Mouse (Mus musculus): Measurements from ENCODE around the gene Enc1. TPM values are rescaled to one million over a fixed set of nuclear protein-coding genes. Genes with fewer than 3 reads are reported as not detected.

The Enc1 gene
- total RNA-seq, 2 experiments from 2014 or later: 6.2 to 10.6 TPM

DNA sequence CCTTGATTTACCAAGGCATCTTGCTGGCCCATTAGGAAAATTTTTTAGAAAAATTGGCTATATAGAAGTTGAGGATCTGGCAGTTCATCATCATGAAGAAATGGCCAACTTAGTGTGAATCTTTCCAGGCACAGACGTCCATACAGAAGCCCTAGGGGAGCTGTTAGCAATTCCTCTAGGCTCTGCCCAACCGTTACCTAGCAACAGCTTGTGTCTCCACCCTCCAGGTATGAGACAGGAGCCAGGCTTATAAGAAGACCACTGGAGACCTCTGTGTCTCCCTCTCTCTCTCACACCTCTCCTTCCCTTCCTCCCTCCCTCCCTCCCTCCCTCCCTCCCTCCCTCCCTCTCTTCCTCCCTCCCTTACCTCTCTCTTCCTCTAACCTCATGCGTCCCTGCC lies 49.8 kb downstream of the Enc1 start:
- DNase-seq (ENCODE audit: low spot score in 2 of 2): no peak

DNA sequence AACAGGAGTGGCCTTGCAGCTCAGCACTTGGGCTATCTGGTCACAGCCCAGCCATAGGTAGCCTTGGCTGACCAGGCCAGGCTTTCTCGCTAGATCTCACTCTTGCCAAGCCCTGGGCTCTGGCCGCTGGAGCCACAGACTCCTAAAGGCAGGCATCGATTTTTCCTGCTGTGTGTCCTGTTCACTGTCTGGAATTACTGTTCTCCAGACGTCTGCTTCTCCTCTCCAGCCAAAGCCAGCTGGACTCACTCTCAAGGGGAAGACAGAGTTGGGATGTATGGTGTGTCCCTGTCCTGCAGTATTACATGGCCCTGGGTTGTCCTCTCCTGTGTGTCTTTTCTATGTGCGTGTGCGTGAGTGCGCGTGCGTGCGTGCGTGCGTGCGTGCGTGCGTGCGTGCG lies 50.4 kb downstream of the Enc1 start:
- DNase-seq (ENCODE audit: low spot score in 2 of 2): no peak

DNA sequence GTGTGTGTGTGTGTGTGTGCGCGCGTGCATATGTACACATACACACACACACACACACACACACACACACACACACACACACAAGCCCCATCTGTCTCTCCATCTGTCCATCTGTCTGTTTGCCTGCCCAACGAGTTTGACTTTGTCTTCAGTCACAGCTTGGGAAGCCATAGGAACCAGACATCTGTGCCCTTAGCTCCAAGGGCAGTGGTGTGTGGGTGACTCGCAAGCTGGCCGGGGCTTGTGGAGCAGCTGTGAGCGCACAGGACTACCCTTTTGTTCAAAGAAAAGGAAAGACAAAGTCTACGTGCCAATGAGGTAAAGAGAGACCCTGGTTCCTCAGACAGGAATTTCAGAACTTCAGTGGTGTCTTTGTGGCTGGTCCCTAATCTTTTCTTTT lies 51.1 kb downstream of the Enc1 start:
- DNase-seq (ENCODE audit: low spot score in 2 of 2): no peak

DNA sequence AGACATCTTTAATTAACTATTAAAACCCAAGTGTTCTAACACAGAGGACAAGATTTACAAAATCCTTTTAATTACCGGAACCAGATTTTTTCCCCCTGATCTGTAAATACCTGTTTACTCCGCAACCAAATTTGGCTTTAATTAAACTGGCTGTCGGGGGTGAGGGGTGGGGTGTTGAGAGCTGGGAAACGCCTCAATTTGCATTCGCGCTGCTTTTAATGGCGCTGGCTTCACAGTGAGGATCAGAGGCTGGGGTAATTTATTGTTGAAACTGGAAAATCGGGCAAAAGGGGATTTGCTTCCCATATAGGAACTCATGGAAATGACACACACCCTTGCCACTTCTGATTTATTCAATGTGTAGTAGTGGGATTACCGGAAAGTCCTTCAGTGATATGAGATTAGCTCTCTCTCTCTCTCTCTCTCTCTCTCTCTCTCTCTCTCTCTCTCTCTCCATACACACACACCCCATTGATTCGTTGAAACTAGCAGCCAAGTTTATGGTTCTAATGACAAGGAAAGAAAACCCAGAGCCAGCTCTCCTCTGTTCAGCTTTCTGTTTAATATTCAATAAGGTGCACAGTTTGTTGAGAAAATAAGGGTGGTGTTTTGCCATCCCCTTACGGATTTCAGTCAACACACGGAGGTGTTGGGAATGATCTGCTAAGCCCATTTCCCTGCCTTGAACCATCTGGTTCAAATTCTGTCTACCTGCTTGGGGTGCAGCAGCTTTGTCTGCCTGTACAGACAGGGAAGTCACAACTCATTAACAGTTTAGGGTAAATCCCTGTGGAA lies 51.7 kb downstream of the Enc1 start:
- no peak for DNase-seq (ENCODE audit: low spot score in 2 of 2)

DNA sequence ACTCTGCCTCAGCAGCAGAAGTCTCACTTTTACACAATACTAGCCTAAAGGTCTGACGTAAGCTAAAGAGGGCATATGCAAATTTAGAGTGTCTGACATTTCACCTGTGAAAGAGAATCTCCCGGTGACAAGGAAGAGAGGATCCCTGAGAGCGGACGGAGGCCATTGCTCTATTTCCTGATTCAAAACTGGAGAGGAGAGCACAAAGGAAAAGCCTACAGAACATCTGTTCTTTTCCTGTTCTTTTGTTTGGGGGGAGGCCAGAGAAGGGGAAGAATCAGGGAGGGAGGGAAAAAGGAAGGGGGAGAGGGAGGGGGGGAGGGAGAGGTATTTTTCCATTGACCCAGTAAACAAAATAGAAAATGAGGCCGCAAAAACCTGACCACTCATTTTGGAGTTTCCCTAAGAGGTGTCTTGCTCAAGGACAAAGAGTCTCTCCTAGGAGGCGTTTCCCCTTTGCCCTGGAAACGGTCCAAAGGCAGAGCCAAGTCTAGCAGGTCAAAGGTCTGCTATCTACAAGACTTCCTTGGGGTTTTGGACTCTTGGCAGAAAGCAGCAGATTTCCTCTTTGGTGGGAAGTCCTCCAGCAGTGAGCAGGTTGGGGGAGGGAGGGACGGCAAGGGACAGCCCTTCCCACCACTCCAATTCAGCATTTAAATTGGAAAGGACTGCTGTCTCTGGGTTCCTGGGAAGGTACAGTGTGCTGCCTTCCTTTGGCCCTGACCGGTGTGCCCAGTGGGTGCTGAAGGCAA lies 54.4 kb downstream of the Enc1 start:
- DNase-seq (ENCODE audit: low spot score in 2 of 2): peak; percentile 10 to 39

DNA sequence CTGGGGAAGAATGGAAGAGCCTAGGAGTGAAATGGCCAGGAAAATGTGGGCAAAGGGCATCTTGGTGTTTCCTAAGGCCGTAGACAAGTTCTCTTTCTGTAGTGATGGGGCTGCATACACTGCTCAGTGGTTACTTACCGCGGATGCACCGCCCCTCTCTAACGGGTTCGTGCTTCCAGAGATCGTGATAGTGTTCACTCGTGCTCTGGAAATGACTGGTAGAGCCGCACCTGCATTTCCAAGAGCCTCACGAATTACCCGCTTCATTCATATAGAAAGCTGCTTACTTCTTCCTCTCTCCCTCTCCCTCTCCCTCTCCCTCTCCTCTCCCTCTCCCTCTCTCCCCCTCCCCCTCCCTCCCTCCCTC lies 54.9 kb downstream of the Enc1 start:
- DNase-seq (ENCODE audit: low spot score in 2 of 2): no peak

DNA sequence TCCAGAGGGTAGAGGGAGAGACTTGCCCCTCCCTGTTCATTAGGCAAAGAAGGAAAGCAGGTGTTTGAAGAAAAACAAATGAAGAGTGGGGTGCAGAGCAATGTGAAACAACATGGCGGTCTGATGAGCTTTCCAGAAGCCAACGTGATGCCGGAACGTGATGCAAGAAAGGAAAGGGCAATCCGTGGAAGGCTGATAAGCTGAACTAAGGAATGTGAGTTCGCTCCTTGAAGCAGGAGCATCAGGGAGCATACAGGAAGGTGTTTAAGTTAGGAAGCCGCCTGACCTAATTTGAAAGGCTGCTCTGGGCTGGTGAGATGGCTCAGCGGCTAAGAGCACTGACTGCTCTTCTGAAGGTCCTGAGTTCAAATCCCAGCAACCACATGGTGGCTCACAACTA lies 55.4 kb downstream of the Enc1 start:
- DNase-seq (ENCODE audit: low spot score in 2 of 2): no peak

DNA sequence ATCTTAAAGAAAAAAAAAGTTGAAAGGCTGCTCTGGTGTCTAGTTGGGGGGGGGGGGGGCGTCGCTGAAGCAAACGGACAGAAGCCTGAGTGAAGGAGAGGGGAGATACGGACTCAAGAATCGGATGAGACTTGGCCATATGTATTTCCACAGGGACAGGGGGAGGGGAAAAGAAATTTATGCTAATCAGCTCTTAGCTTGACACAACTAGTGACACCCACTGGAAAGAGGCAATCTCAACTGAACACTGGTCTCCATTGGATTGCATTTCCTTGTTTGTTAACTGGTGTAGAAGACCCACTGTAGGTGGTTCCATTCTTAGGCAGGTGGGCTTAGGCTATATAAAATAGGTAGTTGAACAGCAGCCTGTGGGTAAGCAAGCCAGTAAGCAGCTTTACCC lies 55.9 kb downstream of the Enc1 start:
- no peak for DNase-seq (ENCODE audit: low spot score in 2 of 2)

DNA sequence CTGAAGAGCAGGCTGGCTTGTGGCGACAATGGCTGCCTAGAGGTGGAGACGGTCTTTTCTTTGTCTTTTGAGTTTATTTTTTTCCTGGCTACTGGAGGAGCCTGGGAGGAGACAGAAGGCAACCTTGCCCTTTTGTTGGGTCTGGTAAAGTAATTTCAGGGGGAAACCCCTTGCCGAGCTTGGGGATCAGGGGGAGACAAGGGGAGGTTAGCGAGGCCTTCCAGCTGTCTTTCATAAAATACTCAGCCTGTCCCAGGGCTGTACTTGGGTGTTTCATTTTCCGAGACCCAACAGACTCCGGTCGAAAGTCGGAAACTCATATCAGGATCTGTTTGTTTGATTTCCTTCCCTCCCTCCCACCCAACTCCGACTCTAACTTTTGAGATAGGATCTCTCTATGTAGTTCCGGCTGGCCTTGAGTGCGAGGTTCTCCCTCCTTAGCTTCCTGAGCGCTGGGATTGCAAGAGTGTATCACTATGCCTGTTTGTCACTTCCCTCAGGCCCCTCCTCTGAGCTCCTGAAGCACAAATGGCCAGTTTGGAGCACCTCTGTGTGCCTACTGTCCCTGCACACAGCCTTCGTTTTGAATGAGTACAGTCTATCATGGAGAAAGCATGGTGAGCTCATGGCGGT lies 56.6 kb downstream of the Enc1 start:
- DNase-seq (ENCODE audit: low spot score in 2 of 2): no peak

DNA sequence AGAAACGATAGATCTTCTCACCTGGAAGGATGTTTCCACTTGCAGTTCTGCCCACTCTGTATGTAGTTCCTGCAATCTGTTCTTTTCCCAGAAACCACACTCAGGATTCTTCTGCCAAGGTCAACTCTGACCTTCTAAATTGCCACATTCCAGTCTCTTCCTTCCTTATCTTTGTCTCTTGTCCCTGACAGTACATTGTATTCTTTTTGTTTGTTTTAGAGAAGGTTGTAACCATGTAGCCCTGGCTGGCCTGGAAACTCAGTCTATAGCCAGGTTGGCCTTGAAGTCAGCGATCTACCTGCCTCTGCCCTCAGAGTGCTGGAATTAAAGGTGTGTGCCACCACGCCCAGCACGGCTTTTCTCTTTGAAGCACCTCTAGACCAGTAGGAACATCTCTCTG lies 58.0 kb downstream of the Enc1 start:
- no peak for DNase-seq (ENCODE audit: low spot score in 2 of 2)

DNA sequence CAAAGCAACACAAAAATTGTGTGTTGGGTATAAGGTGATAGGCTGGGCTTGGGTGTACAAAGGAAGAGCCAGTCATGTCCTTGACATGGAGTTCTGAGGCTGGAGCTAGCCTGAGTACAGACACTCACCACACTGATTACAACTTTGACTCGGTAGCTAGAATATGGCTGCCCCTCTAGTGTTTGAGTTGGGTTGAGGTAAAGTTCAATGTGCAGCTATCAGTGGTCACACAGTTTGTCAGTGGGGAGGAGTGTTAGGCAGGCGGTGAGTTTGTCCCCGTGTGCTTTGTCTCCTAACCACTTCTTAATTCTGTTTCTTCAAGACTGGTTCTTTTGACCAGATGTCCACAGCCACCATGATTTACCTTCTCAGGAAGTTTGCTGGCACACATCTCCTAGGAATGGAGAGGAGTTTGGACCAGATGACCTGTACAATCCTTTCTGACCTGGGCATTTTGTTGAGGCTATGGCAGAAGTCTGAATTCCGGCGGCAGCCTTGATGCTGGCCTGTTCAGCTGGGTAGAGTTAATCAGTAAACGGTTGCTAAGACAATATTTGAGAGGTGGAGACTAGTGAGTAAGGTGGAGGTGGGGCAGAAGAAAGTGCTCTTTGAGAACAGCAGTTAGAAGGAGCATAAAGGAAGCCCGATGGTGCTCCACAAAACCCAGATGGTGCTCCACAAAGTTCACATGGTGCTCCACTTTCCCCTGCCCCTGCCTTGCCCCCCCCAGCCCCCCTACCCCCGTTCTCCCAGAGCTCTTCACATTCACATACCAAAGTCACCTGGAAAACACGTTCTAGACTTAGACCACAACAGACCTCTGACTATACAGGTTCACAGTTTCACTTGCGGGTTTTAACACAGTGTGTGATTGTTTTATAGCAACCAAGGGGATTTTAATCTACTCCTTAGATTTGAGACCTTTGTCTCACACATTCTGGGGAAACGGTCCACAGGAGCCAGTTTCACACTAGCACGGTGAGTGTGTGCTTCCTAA lies 59.3 kb downstream of the Enc1 start:
- DNase-seq (ENCODE audit: low spot score in 2 of 2): no peak

Other genes with a start within 250 kb of the Enc1 start
- not detected for gene 1700029F12Rik, start 206.7 kb upstream of the Enc1 start, total RNA-seq (2021)
- 10 to 100 TPM in 1 of 2 experiments, 1 to 10 TPM in 1; 1.3 to 12.5 TPM for gene Fam169a, start 173.8 kb upstream of the Enc1 start, total RNA-seq (2021)
- 1 to 10 TPM in 1 of 2 experiments, under 1 TPM in 1; 0.32 to 8.8 TPM for gene Gm6169, start 141.9 kb upstream of the Enc1 start, total RNA-seq (2021)
- 10 to 100 TPM; 43.6 to 49.7 TPM for gene Gfm2, start 103.2 kb upstream of the Enc1 start, total RNA-seq (2021)
- gene Nsa2, start 103.2 kb upstream of the Enc1 start, total RNA-seq (2021): 10 to 100 TPM; 58.5 to 69.6 TPM
- gene Hexb, start 42.7 kb upstream of the Enc1 start, total RNA-seq (2021): 10 to 100 TPM; 40.3 to 48.1 TPM

All from adrenal gland, adult 18-20 months (tissue).